Mouse (Mus musculus) forebrain, embryonic 10.5 days (tissue): ENCODE measurements at regions not wholly inside any gene's neighbourhood (a gene's known extent, or its start where the extent isn't known, plus 50 kb on each side); places are given as distances from the start of the nearest gene placed in this dataset.

Source experiments
- DNase-seq: peaks from one replicate; pipeline ENCODE4 v3.0.0-alpha.2; 2017; ENCODE audit warnings: low spot score; ENCODE audit errors: extremely low spot score
- H3K27ac ChIP-seq: fragments of 300-500 bp; sonication (generic); 2 replicates; pipeline ENCODE4 v1.5.1; 2016; ENCODE audit warnings: mild to moderate bottlenecking
- H3K27me3 ChIP-seq: fragments of 300-500 bp; sonication (generic); 2 replicates; pipeline ENCODE4 v1.6.1; 2016; ENCODE audit warnings: mild to moderate bottlenecking; ENCODE audit not compliant: poor library complexity, severe bottlenecking
- H3K36me3 ChIP-seq: fragments of 300-500 bp; sonication (generic); replicated peaks from 2 replicates; pipeline ENCODE4 v1.6.1; 2016; ENCODE audit warnings: mild to moderate bottlenecking, moderate library complexity
- H3K4me1 ChIP-seq: fragments of 300-500 bp; sonication (generic); 2 replicates; pipeline ENCODE4 v1.6.1; 2016
- H3K4me3 ChIP-seq: fragments of 300-500 bp; sonication (generic); 2 replicates; pipeline ENCODE4 v1.5.1; 2016; ENCODE audit warnings: mild to moderate bottlenecking, moderate library complexity
- H3K9me3 ChIP-seq: fragments of 300-500 bp; sonication (generic); 2 replicates; pipeline ENCODE4 v1.6.1; 2016; ENCODE audit warnings: mild to moderate bottlenecking, moderate library complexity
- WGBS: fragments of 180-500 bp; shearing (Covaris S2); methylation state at CpG from one replicate; pipeline ENCODE4 v1.1.7; 2016; 5-methylcytosine and 5-hydroxymethylcytosine counted together

DNA sequence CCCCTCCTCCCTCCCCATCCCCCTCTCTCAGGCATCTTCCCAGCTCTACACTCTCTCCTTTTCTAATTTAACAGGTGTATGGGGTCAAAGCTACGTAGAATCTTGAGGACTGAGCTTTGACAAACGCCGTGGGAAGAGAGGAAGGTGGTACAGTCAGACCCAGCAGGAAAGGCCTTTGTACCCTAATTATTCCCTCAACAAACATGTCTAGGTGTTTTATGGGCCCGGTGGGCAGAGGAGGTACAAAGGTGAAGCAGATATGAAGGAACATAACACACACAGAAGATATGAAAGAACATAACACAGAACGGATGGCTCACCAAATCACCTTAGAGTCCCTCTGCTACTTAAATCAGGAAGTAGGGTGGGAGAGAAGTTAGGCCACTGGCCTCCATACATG, 128.3 kb downstream of the Sox9 start:
- no peak overlapping the region for H3K4me3 ChIP-seq
- no peaks in the 10 kb centered on the region for H3K36me3 ChIP-seq

DNA sequence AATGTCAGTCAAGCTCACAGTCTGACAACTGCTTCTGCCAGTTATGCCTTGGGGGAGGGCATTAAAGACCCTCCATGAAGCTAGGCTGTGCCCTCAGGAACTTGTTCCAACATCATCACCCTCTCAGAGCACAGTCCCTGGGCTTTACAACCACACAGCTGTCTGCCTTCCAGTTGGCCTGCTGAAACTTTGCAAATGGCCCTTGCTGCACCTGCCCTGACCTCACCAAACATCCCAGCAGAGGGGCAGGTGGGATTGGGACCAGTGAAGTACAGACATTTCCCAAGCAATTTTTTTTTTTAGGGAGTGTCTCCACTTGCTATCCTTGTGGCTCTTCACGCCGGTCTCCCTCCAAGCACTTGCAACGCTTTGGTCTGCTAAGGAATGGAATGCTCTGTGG, 130.9 kb downstream of the Sox9 start:
- 82% methylated on average over 3 of the region's 3 CpGs for WGBS

More for the DNA sequence above, 128.3 kb downstream of the Sox9 start:
- Histone ChIP-seq H3K27ac (no peak overlapping the region), H3K9me3 (no peaks in the 10 kb centered on the region), H3K27me3 (no peaks in the 10 kb centered on the region), H3K4me1 (no peaks in the 10 kb centered on the region)
- WGBS, result 88% methylated on average over 5 of the region's 5 CpGs
- no peak for DNase-seq

DNA sequence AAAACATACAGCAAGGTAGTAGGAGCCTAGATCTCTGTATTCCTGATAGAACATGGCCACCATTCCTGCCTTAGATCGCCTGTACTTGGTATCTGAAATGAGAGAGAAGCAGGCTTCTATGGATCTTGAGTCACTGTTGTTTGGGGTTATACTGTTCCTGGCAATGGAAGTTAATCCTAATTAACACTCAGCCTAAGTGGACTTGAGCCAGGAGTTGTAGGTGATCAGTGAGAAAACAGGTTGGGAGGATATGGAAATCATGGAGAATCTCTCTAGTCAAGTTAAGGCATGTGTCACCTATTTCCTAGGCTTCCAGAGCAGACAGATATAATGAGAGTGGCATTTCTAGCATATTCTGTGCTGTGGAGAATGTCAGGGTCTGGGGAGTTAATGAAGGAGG, 134.9 kb downstream of the Sox9 start:
- H3K4me1 ChIP-seq, result peaks cover 5% of the 10 kb centered on the region; the same call in 1 of the 2 replicates
- no peak overlapping the region for H3K27ac ChIP-seq
- DNase-seq, result no peak
- no peaks in the 10 kb centered on the region for H3K9me3 ChIP-seq
- no peak overlapping the region for H3K4me3 ChIP-seq
- WGBS, result 76% methylated on average over 1 of the region's 1 CpGs
- H3K36me3 ChIP-seq, result no peaks in the 10 kb centered on the region
- H3K27me3 ChIP-seq, result no peaks in the 10 kb centered on the region

More for the DNA sequence above, 130.9 kb downstream of the Sox9 start:
- H3K27ac ChIP-seq, result no peak overlapping the region
- DNase-seq, result no peak
- H3K27me3 ChIP-seq, result no peaks in the 10 kb centered on the region
- no peaks in the 10 kb centered on the region for H3K36me3 ChIP-seq
- H3K4me3 ChIP-seq, result no peak overlapping the region
- no peaks in the 10 kb centered on the region for H3K9me3 ChIP-seq
- no peaks in the 10 kb centered on the region for H3K4me1 ChIP-seq

DNA sequence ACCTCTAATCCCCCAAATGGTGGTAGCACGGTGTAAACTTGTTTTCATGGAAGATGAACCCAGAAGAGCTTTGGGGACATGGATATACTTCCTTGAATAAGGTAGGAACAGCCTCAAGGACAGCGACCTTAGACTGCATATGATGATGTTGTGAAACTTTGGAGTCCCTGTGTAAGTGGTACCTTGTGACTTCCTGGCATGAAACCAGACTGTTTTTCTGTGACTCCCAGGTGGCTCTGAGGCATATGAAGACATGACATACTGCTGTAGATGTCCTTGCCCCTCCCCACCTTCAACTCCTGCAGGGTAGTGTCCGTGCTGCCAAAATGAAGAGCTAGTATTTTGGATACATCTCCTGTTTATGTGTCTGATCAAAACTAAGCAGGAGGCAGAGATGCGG, 138.1 kb downstream of the Sox9 start:
- no peak for DNase-seq
- Histone ChIP-seq H3K27me3 (no peaks in the 10 kb centered on the region), H3K27ac (no peak overlapping the region), H3K9me3 (no peaks in the 10 kb centered on the region), H3K36me3 (no peaks in the 10 kb centered on the region), H3K4me3 (no peak overlapping the region), H3K4me1 (peaks cover 15% of the 10 kb centered on the region)
- WGBS, result 91% methylated on average over 4 of the region's 4 CpGs

- Histone ChIP-seq H3K27me3 (no peaks in the 10 kb centered on the region), H3K4me3 (no peak overlapping the region), H3K27ac (peak overlapping the region; percentile 51; the same call in 1 of the 2 replicates), H3K4me1 (peaks cover 18% of the 10 kb centered on the region), H3K9me3 (no peaks in the 10 kb centered on the region), H3K36me3 (no peaks in the 10 kb centered on the region)
- no peak for DNase-seq
- 88% methylated on average over 1 of the region's 1 CpGs for WGBS
These were observed 142.6 kb downstream of the Sox9 start for GRCm38 (mm10) chr11:112924577-112924976.

- Histone ChIP-seq H3K4me3 (no peak overlapping the region), H3K27ac (peak overlapping the region; percentile 51; the same call in 1 of the 2 replicates), H3K36me3 (no peaks in the 10 kb centered on the region), H3K4me1 (peaks cover 14% of the 10 kb centered on the region), H3K27me3 (no peaks in the 10 kb centered on the region), H3K9me3 (no peaks in the 10 kb centered on the region)
- DNase-seq, result peak; percentile 22
- WGBS, result 61% methylated on average over 6 of the region's 6 CpGs
These were observed 143.1 kb downstream of the Sox9 start for GRCm38 (mm10) chr11:112925140-112925539.

GRCm38 (mm10) chr11:112926330-112927025, 144.5 kb downstream of the Sox9 start:
- H3K27me3 ChIP-seq, result no peaks in the 10 kb centered on the region
- H3K4me3 ChIP-seq, result no peak overlapping the region
- no peak overlapping the region for H3K27ac ChIP-seq
- peaks cover 14% of the 10 kb centered on the region for H3K4me1 ChIP-seq
- 91% methylated on average over 19 of the region's 19 CpGs for WGBS
- H3K36me3 ChIP-seq, result no peaks in the 10 kb centered on the region
- H3K9me3 ChIP-seq, result no peaks in the 10 kb centered on the region
- no peak for DNase-seq

DNA sequence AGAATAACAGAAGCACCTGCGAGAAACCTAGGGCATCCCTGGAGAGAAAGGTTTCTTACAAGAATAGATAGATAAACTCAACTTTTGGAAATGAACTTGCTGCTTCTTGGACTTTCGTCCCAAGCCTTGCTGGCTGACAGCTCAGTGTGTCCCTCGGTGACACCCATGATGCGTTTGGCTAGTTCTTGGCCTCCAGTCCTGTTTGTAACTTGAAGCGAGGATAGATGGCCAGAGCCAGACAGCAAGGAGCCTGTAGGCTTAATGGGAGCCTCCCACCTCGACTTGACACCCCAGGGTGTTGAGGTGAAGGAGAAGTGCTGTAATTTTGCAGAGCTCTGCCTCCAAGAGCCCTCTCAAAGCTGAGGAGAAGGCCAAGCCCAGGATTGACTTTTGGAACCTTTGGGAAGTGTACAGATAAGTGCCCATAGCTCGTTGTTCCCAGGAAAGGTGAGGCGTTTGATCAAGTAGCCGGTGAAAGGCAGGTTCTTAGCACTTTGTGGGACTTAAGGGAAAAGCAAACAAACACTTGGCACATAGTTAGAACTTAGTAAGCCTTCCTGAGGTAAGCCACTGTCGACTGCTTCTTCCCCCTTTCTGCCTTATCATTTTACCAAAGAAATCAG, 148.3 kb downstream of the Sox9 start:
- Histone ChIP-seq H3K36me3 (no peaks in the 10 kb centered on the region), H3K9me3 (no peaks in the 10 kb centered on the region), H3K27ac (no peak overlapping the region), H3K4me1 (peaks cover 2% of the 10 kb centered on the region), H3K27me3 (no peaks in the 10 kb centered on the region), H3K4me3 (no peak overlapping the region)
- 81% methylated on average over 10 of the region's 10 CpGs for WGBS
- no peak for DNase-seq

- Histone ChIP-seq H3K36me3 (no peaks in the 10 kb centered on the region), H3K9me3 (peaks cover 6% of the 10 kb centered on the region; the same call in 1 of the 2 replicates), H3K27me3 (no peaks in the 10 kb centered on the region), H3K4me3 (no peak overlapping the region), H3K4me1 (no peaks in the 10 kb centered on the region), H3K27ac (no peak overlapping the region)
- no peak for DNase-seq
- WGBS, result 94% methylated on average over 10 of the region's 10 CpGs
These were observed 156.0 kb downstream of the Sox9 start for GRCm38 (mm10) chr11:112938035-112938434.

DNA sequence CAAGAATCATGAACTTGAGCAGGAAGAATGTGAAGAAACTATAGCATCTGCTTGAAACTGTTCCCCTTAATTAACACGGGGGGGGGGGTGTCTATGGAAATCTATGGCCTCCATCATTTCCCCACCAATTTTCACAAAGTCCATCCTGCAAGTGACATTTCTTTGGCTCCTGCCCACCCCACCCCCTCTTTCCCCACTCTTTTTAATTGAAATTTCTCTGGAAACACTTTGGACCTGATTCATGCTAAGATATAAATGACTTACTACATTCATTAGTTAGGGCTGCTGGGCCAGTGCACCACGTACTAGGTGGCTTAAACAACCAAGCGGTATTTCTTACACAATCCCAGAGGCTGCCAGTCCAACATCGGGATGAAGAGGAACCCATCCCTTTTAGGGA, 169.4 kb downstream of the Sox9 start:
- no peak overlapping the region for H3K4me3 ChIP-seq
- H3K27me3 ChIP-seq, result no peaks in the 10 kb centered on the region
- peaks cover 23% of the 10 kb centered on the region for H3K4me1 ChIP-seq
- H3K27ac ChIP-seq, result no peak overlapping the region
- DNase-seq, result no peak
- no peaks in the 10 kb centered on the region for H3K9me3 ChIP-seq
- no peaks in the 10 kb centered on the region for H3K36me3 ChIP-seq
- WGBS, result 72% methylated on average over 4 of the region's 4 CpGs

DNA sequence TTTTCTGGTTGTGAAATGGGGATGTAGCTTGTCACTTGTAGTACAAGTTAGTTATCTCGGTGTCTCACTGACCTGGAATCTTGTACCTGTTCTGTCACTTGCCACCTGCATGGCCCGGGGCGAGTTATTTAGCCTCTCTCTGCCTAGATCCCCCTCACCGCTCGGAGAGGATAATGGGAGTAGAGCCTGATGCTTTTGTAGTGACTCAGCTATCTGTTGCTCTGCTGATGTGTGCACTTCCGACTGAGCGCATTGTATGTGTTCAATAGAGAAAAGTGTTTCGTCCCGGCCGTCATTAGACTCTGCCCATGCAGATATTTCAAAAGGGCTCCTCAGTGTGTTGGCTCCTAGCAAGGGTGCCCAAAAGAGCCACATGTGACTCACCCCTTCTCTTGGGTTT, 170.3 kb downstream of the Sox9 start:
- H3K9me3 ChIP-seq, result no peaks in the 10 kb centered on the region
- WGBS, result 55% methylated on average over 10 of the region's 10 CpGs
- H3K4me3 ChIP-seq, result no peak overlapping the region
- no peak for DNase-seq
- H3K4me1 ChIP-seq, result peaks cover 31% of the 10 kb centered on the region
- H3K27ac ChIP-seq, result 0 out of 2 replicates have a peak overlapping the region, but pooled peaks have one; percentile 7
- no peaks in the 10 kb centered on the region for H3K36me3 ChIP-seq
- H3K27me3 ChIP-seq, result no peaks in the 10 kb centered on the region

GRCm38 (mm10) chr11:112953491-112953890, 171.5 kb downstream of the Sox9 start:
- no peak overlapping the region for H3K4me3 ChIP-seq

DNA sequence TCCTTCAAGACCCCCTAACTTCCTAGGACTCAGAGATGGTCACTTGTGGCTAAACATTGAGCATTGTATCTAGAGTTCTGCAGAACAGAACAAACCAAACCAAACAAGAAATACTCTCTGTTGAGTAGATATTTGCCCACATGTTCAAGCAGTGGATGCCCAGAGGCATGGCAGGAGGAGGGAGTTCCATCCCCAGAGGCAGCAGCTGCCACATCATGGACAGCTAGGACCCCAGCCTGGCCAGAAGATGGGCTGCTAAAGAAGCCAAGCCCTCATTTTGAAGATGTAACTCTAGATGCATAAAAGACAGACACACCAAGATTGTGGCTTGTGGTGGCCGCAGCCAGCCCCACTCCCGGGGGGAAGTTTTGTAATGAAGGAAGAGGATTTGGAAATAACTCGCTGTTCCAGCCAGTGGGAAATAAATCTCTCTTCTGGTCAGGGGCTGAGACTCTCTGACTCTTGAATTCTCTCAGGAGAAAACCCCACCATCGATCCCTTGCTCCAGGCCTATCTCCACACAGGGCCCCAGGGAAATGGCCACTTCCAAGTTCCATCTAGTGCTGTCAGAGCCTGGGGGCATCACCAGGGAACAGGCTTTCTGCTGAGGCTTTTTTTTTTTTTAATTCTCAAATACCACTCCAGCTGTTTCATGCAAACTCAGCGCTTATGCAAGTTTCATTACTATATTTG, 174.9 kb downstream of the Sox9 start:
- 84% methylated on average over 5 of the region's 5 CpGs for WGBS

More at GRCm38 (mm10) chr11:112953491-112953890, 171.5 kb downstream of the Sox9 start:
- Histone ChIP-seq H3K4me1 (peaks cover 38% of the 10 kb centered on the region), H3K9me3 (no peaks in the 10 kb centered on the region), H3K27ac (no peak overlapping the region), H3K36me3 (no peaks in the 10 kb centered on the region), H3K27me3 (peaks cover 10% of the 10 kb centered on the region)
- whole genome bisulfite sequencing, result 84% methylated on average over 4 of the region's 4 CpGs
- no peak for DNase-seq

More for the DNA sequence above, 174.9 kb downstream of the Sox9 start:
- no peaks in the 10 kb centered on the region for H3K9me3 ChIP-seq
- H3K27me3 ChIP-seq, result peaks cover 23% of the 10 kb centered on the region
- H3K4me1 ChIP-seq, result peaks cover 44% of the 10 kb centered on the region
- no peak for DNase-seq
- peak overlapping the region; percentile 25; the same call in 1 of the 2 replicates for H3K27ac ChIP-seq
- H3K4me3 ChIP-seq, result no peak overlapping the region
- no peaks in the 10 kb centered on the region for H3K36me3 ChIP-seq
